Mouse (Mus musculus): ENCODE data around the gene Zfp658.

DNA sequence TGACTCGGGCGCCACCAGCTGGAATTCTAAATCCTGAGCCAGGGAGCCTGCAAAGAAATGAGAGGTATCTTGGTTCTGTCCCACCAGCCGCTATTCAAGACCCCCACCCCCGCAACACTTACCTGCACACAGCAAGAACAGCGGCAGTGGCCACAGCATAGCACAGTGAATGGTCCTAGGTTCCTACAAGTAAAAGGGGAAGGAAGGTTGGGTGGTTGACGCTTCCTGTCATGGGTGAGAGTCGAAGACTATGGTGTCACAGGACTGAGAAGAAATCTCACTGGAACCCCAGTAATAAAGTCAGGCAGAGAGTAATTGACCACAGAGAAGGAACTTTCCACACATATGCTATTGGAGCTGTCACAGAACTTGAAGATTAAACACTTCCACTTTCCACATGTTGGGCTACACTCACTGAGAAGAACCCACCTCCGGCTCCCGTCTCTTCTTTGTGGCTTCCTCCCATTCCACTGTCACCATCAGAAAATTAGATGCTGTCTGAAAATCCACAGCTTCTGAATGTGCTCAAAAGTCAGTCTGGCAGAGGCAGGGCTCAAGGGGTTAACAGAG is 29.0 kb upstream of the Zfp658 start:
- TF ChIP-seq POLR2A (IDR thresholded peaks at IDR 0.05; ENCODE audit: insufficient read depth, low read length) (no peak), CTCF (IDR thresholded peaks at IDR 0.05; ENCODE audit: low read depth, low read length) (no peak), EP300 (IDR thresholded peaks at IDR 0.05; ENCODE audit: insufficient read depth, low read depth, low read length) (no peak)
